Mouse (Mus musculus): ENCODE results near the gene Zfp850.
"Not testable (repeated sequence)": the region's sequence is repeated elsewhere in the genome, so short reads cannot be mapped to it uniquely, and the experiment has no call there.

Gene Zfp850

GRCm38 (mm10) chr7:28013549-28014444 is at the start of gene Zfp850:
Gene Zfp850 (minus strand): TSS chr7:28014115.
- DNase-seq (ENCODE audit: inconsistent age in 2 of 2, low spot score in 1 of 2), result peak; percentile 81 to 95

GRCm38 (mm10) chr7:28059972-28060371 is 46.1 kb upstream of the Zfp850 start:
- no peak for DNase-seq (ENCODE audit: inconsistent age in 2 of 2, low spot score in 1 of 2)

DNA sequence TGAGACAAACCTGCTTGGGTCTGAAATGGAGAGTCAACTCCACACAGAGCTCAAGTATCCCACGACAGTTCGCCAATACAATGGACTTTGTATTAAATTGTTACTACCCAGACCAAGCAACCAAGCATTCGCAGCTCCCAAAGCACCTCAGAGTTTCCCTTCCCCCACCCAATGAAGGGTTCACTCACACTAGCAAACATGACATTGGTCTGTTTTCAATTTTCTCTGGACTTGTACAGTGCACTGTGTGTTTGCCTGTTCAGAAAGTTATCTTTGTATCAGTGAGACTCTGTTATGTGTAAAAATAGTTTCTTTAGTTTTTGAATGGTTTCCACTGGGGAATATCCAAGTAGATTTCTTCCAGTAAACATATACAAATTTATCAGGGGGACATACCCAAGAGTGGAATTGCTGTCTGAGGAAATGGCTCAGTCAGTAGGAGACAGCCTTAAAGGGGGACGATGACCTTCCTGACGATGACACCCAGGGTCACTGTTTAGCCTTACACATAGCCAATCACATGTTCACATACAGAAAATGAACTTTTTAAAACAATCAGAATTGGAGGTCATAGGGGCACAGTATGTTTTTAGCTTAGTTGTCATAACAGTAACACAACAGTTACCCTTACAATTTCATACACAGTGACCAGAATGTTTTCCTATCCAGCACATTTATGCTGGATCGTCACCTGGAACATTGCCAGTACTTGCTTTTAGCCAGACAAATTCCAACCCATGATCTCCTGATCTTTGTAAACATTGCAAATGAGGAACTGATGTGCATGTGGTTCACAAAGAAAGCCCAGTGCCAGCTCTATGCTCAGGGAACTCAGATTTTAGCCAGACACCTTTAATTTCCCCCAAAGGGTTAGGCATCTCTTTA is 39.4 kb upstream of the Zfp850 start:
- no peak for DNase-seq (ENCODE audit: inconsistent age in 2 of 2, low spot score in 1 of 2)

- peak in 1 of 2 experiments; percentile 22 for DNase-seq (ENCODE audit: inconsistent age in 2 of 2, low spot score in 1 of 2)
Observed at GRCm38 (mm10) chr7:28050584-28050983, 36.7 kb upstream of the Zfp850 start.

DNA sequence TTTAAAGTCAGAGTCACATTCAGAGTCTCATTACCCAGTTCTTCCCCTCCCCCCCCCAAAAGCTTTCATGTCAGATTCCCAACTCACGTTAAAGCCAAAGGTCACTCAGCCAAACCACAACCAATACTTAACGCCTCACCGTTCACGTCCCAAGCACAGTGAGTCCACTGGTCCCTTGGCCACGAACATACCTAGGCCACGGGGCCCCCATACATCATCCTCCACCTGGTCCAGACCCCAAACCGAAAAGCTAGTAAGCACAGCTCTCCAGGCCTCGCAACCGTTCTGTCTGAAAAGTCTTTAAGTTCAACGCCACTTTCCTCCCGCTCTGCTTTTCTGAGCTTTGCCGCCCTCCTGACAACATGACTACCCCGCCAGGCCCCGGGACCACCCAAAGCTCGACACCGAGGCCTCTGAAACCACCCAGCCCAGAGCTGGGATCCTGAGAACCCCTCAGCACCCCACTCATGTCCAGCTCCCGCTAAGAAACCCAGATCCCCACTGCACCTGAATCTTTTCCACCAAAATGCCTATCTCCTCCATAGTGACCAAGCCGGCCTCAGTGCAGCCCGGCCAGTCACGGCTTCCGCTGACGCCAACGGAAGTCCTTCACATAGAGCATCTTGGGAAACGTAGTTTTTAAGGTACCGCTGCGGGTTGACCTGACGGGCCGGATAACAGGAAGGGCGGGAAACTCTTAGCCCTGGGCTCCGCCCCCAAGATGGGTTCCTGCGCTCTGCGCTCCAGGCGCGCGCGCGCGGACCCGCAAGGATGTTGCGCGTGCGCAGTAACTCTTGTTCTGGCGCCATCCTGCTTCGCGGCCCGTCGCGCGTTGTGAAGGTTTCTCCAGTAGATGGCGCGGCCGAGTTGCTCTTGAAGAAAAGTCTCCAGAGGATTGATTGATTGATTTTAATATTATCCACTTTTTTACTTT is 35.8 kb upstream of the Zfp850 start, which contains the start of gene Psmc4:
TSS of gene Psmc4 (minus strand) at position 626 of the 934 bp plus-strand sequence.
- DNase-seq (ENCODE audit: inconsistent age in 2 of 2, low spot score in 1 of 2), result peak; percentile 99

DNA sequence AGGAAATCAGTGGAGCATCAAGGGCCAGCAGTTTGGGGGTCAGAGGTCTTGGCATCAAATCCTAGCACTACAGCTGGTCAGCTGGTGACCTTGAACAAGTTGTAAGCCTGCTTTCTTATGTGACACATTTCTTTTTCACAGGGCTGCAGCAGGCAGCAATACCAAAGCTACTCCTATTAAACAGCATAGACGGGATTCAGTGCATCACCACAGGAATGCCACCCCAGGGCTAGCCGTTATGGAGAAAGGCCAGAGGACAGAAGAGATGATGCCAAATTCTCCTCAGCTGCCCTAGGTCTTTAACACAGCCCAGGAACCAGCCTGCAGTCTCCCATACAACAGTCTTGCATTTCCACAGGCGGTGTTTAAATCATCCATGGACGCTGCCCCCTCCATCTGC is 30.6 kb upstream of the Zfp850 start:
- DNase-seq (ENCODE audit: inconsistent age in 2 of 2, low spot score in 1 of 2), result no peak

DNA sequence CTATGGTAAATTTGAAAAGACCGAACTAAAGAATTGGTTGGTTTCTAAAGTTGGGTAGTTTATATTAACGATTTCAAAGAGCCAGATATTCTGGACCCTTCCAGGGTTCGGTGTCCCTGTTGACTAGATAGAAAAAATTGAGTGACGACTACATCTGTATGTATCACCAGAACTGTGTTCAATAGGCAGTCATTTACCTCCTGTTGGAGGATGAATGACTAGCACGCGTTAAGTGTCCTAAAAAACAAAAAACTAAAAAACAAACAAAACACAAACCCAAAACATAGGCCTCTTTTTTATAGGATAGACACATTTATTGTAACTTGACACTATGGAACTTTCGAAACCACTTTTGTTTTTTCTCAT is 513 bp upstream of the Zfp850 start:
- DNase-seq (ENCODE audit: inconsistent age in 2 of 2, low spot score in 1 of 2), result no peak

DNA sequence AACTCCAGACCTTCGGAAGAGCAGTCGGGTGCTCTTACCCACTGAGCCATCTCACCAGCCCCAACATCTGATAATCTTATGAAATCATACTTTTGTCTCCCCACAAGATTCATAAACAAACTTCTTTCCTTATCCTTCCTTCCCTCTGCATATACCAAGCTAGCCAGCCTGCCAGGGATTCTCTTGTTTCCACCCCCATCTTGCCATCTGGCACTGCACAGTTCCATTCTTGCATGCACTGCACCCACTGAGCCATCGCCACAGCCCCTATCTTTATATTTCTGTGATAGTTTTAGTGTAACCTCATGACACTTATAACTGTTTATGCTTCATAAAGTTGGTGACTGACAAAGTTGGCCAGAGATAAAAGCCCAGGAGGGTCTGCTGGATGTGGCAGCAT is 3.6 kb downstream of the Zfp850 start:
- no peak for DNase-seq (ENCODE audit: inconsistent age in 2 of 2, low spot score in 1 of 2)

GRCm38 (mm10) chr7:27982197-27982596 is 31.7 kb downstream of the Zfp850 start:
- no peak for DNase-seq (ENCODE audit: inconsistent age in 2 of 2, low spot score in 1 of 2)

DNA sequence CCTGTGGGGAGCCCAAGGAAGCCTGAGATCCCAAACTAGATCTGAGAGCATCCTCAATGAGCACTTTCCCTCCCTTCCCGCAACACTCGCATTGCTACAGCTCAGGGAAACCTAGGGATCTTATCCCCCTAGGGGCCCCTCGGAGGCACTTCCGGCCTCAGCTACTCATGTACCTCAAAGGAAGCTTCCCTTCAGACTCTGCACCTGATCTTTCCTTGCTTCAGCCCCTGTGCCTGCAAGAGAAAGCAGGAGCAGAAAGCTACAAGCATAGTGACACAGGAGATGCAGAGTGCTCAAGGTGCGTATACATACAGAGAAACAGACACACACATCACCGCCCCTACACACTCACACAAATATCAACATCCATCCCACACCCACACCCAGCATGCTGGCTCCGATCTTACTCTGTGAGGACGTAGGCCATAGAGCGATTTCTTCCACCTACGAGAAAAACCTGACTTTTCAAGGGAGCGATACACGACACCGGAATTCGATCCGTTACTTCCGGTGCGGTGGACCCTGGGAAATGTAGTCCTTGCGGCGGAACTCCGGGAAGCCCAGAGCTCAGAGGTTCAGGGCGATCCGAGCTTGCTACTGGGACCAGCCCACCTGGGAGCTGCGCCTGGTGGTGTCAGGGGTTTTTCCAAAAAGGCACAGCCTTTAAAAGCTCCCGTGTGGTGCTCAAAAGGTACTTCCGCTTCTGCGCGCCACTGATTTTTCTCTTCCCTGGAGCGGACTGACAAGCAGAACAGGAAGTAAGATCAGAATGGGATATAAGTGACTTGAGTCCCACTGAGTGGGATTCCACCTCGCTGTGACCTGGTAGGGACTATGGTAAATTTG is 35.0 kb downstream of the Zfp850 start, which contains the start of gene Zfp780b:
TSS of gene Zfp780b (minus strand) at position 489 of the 846 bp plus-strand sequence.
- peak; percentile 73 to 94 for DNase-seq (ENCODE audit: inconsistent age in 2 of 2, low spot score in 1 of 2)

GRCm38 (mm10) chr7:27949451-27949850 is 64.5 kb downstream of the Zfp850 start:
- not testable (repeated sequence) for DNase-seq (ENCODE audit: inconsistent age in 2 of 2, low spot score in 1 of 2)

DNA sequence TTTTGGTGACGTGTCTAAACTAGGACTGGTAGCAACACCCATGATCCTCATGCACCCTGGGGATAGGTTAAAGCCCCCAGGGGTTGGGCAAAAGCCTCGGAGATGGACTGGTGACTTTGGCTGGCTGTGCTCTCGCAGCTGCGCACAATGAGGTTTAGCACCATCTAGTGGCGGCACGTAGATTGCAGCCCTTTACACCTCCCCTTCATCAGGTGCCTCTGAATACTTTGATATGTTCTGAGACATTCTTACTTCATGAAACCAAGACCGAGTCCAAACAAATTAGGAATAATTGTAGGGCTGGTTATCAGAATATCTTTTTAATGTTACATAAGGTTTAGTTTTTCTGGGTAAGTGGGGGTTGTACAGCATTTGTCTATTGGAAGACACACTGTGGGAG is 72.0 kb downstream of the Zfp850 start:
- peak in 1 of 2 experiments; percentile 62 for DNase-seq (ENCODE audit: inconsistent age in 2 of 2, low spot score in 1 of 2)
